Mouse (Mus musculus): ENCODE data around the gene Egr4. TPM values are rescaled to one million over a fixed set of nuclear protein-coding genes. Genes with fewer than 3 reads are reported as not detected.

Egr4 gene
- polyA plus RNA-seq (2012): 0.06 TPM in 1 of 2 replicates, not detected in the other

- Histone ChIP-seq H3K9me3 (ENCODE audit: control insufficient read depth, low read length) (peaks cover 7% of the 10 kb centered on the region; the same call in 1 of the 2 replicates), H3K4me1 (ENCODE audit: control insufficient read depth) (no peaks in the 10 kb centered on the region; the same call in none of the 2 replicates), H3K27me3 (ENCODE audit: control insufficient read depth) (peaks cover 77% of the 10 kb centered on the region), H3K36me3 (ENCODE audit: control insufficient read depth) (no peaks in the 10 kb centered on the region), H3K4me3 (replicated peaks) (no peak within 1 kb of the TSS)
- TF ChIP-seq TAL1 (IDR thresholded peaks at IDR 0.05; ENCODE audit: low read length) (no peak), GATA1 (IDR thresholded peaks at IDR 0.05; ENCODE audit: low read length) (no peak)
These were observed at the start of gene Egr4 for GRCm38 (mm10) chr6:85513531-85513910. Gene Egr4 (minus strand): TSS chr6:85513589.

GRCm38 (mm10) chr6:85562374-85562773, 49.0 kb upstream of the Egr4 start:
- H3K9me3 ChIP-seq (ENCODE audit: control insufficient read depth, low read length): no peaks in the 10 kb centered on the region
- no peaks in the 10 kb centered on the region for H3K4me1 ChIP-seq (ENCODE audit: control insufficient read depth)
- H3K36me3 ChIP-seq (ENCODE audit: control insufficient read depth): no peaks in the 10 kb centered on the region
- no peak for TF ChIP-seq TAL1 (IDR thresholded peaks at IDR 0.05; ENCODE audit: low read length)
- TF ChIP-seq GATA1 (IDR thresholded peaks at IDR 0.05; ENCODE audit: low read length): no peak
- no peaks in the 10 kb centered on the region for H3K27me3 ChIP-seq (ENCODE audit: control insufficient read depth)
- no peak overlapping the region for H3K4me3 ChIP-seq (replicated peaks)

DNA sequence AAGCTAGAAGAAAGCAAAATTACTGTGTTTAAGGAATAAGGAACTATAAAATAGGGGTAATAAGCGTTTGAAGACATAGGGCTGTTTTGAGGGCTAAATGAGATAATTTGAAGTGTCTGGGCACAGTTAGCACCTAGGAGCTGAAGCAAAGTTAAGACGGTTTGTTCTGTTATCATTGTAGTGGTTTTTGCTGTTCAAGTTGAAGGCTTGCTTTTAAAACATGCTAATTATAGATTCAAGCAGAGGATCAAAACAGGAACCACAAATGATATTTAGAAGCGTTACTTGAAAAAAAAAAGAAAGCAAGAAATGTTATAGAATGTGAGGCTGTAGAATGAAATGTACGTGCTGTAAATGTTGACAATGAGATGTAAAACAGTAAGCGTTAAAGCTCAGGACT, 34.3 kb upstream of the Egr4 start:
- Histone ChIP-seq H3K9me3 (ENCODE audit: control insufficient read depth, low read length) (no peaks in the 10 kb centered on the region; the same call in 1 of the 2 replicates), H3K4me3 (replicated peaks) (no peak overlapping the region), H3K4me1 (ENCODE audit: control insufficient read depth) (no peaks in the 10 kb centered on the region), H3K27me3 (ENCODE audit: control insufficient read depth) (no peaks in the 10 kb centered on the region), H3K36me3 (ENCODE audit: control insufficient read depth) (no peaks in the 10 kb centered on the region)
- no peak for TF ChIP-seq TAL1 (IDR thresholded peaks at IDR 0.05; ENCODE audit: low read length)
- TF ChIP-seq GATA1 (IDR thresholded peaks at IDR 0.05; ENCODE audit: low read length): no peak

DNA sequence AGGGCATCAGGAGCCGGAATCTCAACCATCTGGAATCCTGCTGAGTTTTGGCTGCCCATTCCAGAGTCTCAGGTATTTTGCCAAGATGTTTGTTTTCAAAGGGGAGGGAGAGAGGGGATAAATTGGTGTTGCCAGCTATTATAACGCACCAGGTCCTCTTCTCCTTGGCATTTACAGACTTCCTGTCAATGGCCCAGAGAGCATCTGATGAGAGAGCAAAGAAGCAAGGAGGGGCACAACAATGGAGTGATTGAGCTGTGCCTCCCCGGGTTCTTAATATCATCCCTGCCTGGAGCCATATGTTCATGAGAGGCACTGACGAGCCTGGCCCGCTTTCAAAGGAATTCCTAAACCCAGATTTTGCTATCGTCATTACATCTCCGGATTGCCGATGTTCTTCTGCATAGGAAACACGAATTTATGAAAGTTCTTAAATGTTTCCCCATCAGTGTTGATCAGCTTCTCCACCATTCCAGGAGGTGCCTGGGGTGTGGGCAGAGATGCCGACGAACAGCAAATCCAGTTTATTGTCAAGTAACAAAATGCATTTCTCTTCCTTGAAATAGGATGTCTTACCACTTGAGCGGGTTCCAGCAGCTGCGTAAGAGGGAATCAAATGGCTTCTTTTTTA, 31.0 kb upstream of the Egr4 start:
- no peaks in the 10 kb centered on the region for H3K36me3 ChIP-seq (ENCODE audit: control insufficient read depth)
- no peaks in the 10 kb centered on the region for H3K4me1 ChIP-seq (ENCODE audit: control insufficient read depth)
- no peaks in the 10 kb centered on the region for H3K9me3 ChIP-seq (ENCODE audit: control insufficient read depth, low read length)
- H3K27me3 ChIP-seq (ENCODE audit: control insufficient read depth): no peaks in the 10 kb centered on the region
- TF ChIP-seq GATA1 (IDR thresholded peaks at IDR 0.05; ENCODE audit: low read length) (no peak), TAL1 (IDR thresholded peaks at IDR 0.05; ENCODE audit: low read length) (no peak)
- no peak overlapping the region for H3K4me3 ChIP-seq (replicated peaks)

GRCm38 (mm10) chr6:85543351-85544175, 30.2 kb upstream of the Egr4 start:
- Histone ChIP-seq H3K4me1 (ENCODE audit: control insufficient read depth) (no peaks in the 10 kb centered on the region), H3K4me3 (replicated peaks) (no peak overlapping the region), H3K9me3 (ENCODE audit: control insufficient read depth, low read length) (no peaks in the 10 kb centered on the region), H3K36me3 (ENCODE audit: control insufficient read depth) (no peaks in the 10 kb centered on the region), H3K27me3 (ENCODE audit: control insufficient read depth) (no peaks in the 10 kb centered on the region)
- TF ChIP-seq GATA1 (IDR thresholded peaks at IDR 0.05; ENCODE audit: low read length) (no peak), TAL1 (IDR thresholded peaks at IDR 0.05; ENCODE audit: low read length) (no peak)

DNA sequence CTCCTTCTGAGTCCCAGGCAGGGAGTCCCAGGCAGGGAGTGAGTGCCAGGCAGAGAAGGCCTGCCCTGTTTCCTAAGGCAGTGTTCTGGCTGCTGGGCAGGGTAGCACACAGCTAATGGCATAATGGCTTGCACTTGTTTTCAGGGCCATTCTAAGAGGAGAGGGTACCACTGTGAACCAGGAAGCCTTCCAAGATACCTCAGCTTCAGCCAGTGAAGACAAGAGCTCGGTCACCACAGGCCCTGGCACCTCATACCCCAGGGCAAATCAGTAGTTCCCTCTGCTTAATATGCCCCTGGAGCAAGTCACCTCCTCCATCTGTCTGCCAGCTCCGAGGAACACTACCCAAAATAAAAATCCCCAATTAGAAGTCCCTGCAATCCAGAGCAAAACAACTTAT, 9.4 kb upstream of the Egr4 start:
- TF ChIP-seq TAL1 (IDR thresholded peaks at IDR 0.05; ENCODE audit: low read length) (no peak), GATA1 (IDR thresholded peaks at IDR 0.05; ENCODE audit: low read length) (no peak)
- Histone ChIP-seq H3K9me3 (ENCODE audit: control insufficient read depth, low read length) (no peaks in the 10 kb centered on the region), H3K4me1 (ENCODE audit: control insufficient read depth) (no peaks in the 10 kb centered on the region), H3K4me3 (replicated peaks) (no peak overlapping the region), H3K36me3 (ENCODE audit: control insufficient read depth) (no peaks in the 10 kb centered on the region), H3K27me3 (ENCODE audit: control insufficient read depth) (peaks cover 2% of the 10 kb centered on the region)

DNA sequence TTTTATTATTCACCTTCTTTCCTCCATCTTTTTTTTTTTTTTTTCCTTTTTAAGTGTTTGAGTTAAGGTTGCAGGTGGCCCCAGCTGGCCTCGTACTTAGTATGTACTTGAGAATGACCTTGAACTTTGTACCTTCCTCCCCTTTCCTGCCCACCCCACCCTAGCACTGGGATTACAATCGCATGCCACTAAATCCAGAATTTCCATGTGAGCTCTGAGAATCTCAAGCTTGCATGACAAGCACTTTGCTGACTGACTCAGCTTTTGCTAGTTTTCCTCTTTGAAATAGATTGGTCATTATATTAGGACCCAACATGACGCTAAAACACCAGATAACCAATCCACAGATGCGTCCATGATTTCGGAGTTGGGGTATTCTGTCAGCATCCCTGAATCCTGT, 8.6 kb upstream of the Egr4 start:
- Histone ChIP-seq H3K27me3 (ENCODE audit: control insufficient read depth) (peaks cover 2% of the 10 kb centered on the region), H3K36me3 (ENCODE audit: control insufficient read depth) (no peaks in the 10 kb centered on the region), H3K4me3 (replicated peaks) (no peak overlapping the region), H3K9me3 (ENCODE audit: control insufficient read depth, low read length) (no peaks in the 10 kb centered on the region), H3K4me1 (ENCODE audit: control insufficient read depth) (no peaks in the 10 kb centered on the region)
- TF ChIP-seq GATA1 (IDR thresholded peaks at IDR 0.05; ENCODE audit: low read length) (no peak), TAL1 (IDR thresholded peaks at IDR 0.05; ENCODE audit: low read length) (no peak)

- Histone ChIP-seq H3K4me3 (replicated peaks) (no peak overlapping the region), H3K36me3 (ENCODE audit: control insufficient read depth) (no peaks in the 10 kb centered on the region), H3K4me1 (ENCODE audit: control insufficient read depth) (no peaks in the 10 kb centered on the region; the same call in 1 of the 2 replicates), H3K9me3 (ENCODE audit: control insufficient read depth, low read length) (no peaks in the 10 kb centered on the region), H3K27me3 (ENCODE audit: control insufficient read depth) (peaks cover 35% of the 10 kb centered on the region)
- TF ChIP-seq TAL1 (IDR thresholded peaks at IDR 0.05; ENCODE audit: low read length) (no peak), GATA1 (IDR thresholded peaks at IDR 0.05; ENCODE audit: low read length) (no peak)
These were observed 4.8 kb upstream of the Egr4 start for GRCm38 (mm10) chr6:85518091-85518693.

- no peaks in the 10 kb centered on the region for H3K36me3 ChIP-seq (ENCODE audit: control insufficient read depth)
- H3K4me1 ChIP-seq (ENCODE audit: control insufficient read depth): no peaks in the 10 kb centered on the region; the same call in none of the 2 replicates
- H3K9me3 ChIP-seq (ENCODE audit: control insufficient read depth, low read length): peaks cover 7% of the 10 kb centered on the region; the same call in 1 of the 2 replicates
- TF ChIP-seq TAL1 (IDR thresholded peaks at IDR 0.05; ENCODE audit: low read length) (no peak), GATA1 (IDR thresholded peaks at IDR 0.05; ENCODE audit: low read length) (no peak)
- H3K27me3 ChIP-seq (ENCODE audit: control insufficient read depth): peaks cover 58% of the 10 kb centered on the region
- H3K4me3 ChIP-seq (replicated peaks): no peak overlapping the region
These were observed 2.6 kb upstream of the Egr4 start for GRCm38 (mm10) chr6:85515941-85516340.

All from erythroblast, embryonic 14.5 days (primary cell).